Mouse (Mus musculus) forelimb bud, embryonic 11.5 days (tissue): Measurements from ENCODE around the gene Slc35g2.

Experiments used
- DNase-seq: peaks from one replicate; pipeline ENCODE4 v3.0.0-alpha.2; 2012; ENCODE audit warnings: low read depth, low spot score

Gene Slc35g2

GRCm38 (mm10) chr9:100560251-100560890 is 10.5 kb downstream of the Slc35g2 start:
- no peak for DNase-seq

GRCm38 (mm10) chr9:100558991-100559390 is 11.9 kb downstream of the Slc35g2 start:
- DNase-seq: no peak

- DNase-seq: no peak
Measured at GRCm38 (mm10) chr9:100558023-100558573, 12.8 kb downstream of the Slc35g2 start.

- DNase-seq: no peak
Measured at GRCm38 (mm10) chr9:100555686-100556085, 15.2 kb downstream of the Slc35g2 start.

- DNase-seq: peak; percentile 27
Measured at GRCm38 (mm10) chr9:100548313-100548712, 22.6 kb downstream of the Slc35g2 start.

- DNase-seq: no peak
Measured at GRCm38 (mm10) chr9:100546594-100546910, 24.3 kb downstream of the Slc35g2 start.

- peak; percentile 96 for DNase-seq
Measured at GRCm38 (mm10) chr9:100545715-100546593, 24.9 kb downstream of the Slc35g2 start, which contains the start of gene Nck1. Gene Nck1 (minus strand): TSS chr9:100546134.

- DNase-seq: peak; percentile 52
Measured at GRCm38 (mm10) chr9:100544948-100545714, 25.8 kb downstream of the Slc35g2 start.

- no peak for DNase-seq
Measured at GRCm38 (mm10) chr9:100535618-100536262, 35.1 kb downstream of the Slc35g2 start.

GRCm38 (mm10) chr9:100534686-100535085 is 36.2 kb downstream of the Slc35g2 start:
- no peak for DNase-seq

- DNase-seq: no peak
Measured at GRCm38 (mm10) chr9:100532847-100533505, 37.9 kb downstream of the Slc35g2 start.

GRCm38 (mm10) chr9:100531296-100531695 is 39.6 kb downstream of the Slc35g2 start:
- DNase-seq: no peak

- DNase-seq: no peak
Measured at GRCm38 (mm10) chr9:100525225-100525624, 45.7 kb downstream of the Slc35g2 start.

GRCm38 (mm10) chr9:100522029-100522428 is 48.9 kb downstream of the Slc35g2 start:
- DNase-seq: no peak

GRCm38 (mm10) chr9:100520586-100520985 is 50.3 kb downstream of the Slc35g2 start:
- DNase-seq: peak; percentile 72

- DNase-seq: no peak
Measured at GRCm38 (mm10) chr9:100520012-100520411, 50.9 kb downstream of the Slc35g2 start.

- no peak for DNase-seq
Measured at GRCm38 (mm10) chr9:100507581-100507980, 63.3 kb downstream of the Slc35g2 start.

- DNase-seq: no peak
Measured at GRCm38 (mm10) chr9:100506652-100507051, 64.2 kb downstream of the Slc35g2 start.

GRCm38 (mm10) chr9:100505498-100505897 is 65.4 kb downstream of the Slc35g2 start:
- no peak for DNase-seq
